ENCODE assay signal across 24 mouse cellular contexts in the genomic region with DNA sequence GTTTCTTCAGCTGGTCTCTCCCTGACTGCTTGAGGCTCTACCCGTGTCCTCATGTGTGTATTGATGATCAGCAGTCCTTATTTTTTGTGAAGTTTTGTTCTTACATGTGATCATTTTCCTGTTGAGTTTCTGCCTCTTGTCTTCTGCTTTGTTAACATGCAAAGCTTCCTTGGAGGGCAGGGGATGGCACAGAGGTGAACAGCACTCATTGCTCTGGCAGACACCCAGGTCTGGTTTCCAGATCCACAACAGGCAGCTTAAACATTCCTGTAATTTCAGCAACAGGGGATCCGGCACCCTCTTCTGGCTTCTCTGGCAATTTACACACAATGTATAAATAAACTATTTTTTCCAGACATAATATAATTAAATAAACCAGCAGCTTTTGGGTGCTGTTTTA.
DNase-seq lines count a peak whose midpoint lies in the region; ATAC-seq and TF ChIP-seq lines count a peak whose summit lies in the region.
"Had no signal": no experiment of that assay in that cellular context is flagged by ENCODE, and none has a peak within 500 bp of the region (broad histone marks: within the 10 kb centered on the region; RNA-seq: fewer than 3 reads in every experiment).

No protein-coding gene starts in this region.

- no peaks in the 10 kb centered on the region for H3K9me3 ChIP-seq in kidney, postnatal 0 days (replicated peaks; ENCODE audit: low read length)
- H3K9me3 ChIP-seq in midbrain, postnatal 0 days (ENCODE audit: low read length), result no peaks in the 10 kb centered on the region
- H3K9me3 ChIP-seq in midbrain, embryonic 13.5 days, result no peaks in the 10 kb centered on the region
- H3K9me3 ChIP-seq in stomach, postnatal 0 days (ENCODE audit: control insufficient read depth, low read length), result no peaks in the 10 kb centered on the region
- H3K9me3 ChIP-seq: embryonic facial prominence, embryonic 15.5 days; forebrain, embryonic 15.5 days; kidney, embryonic 15.5 days; limb, embryonic 15.5 days; stomach, embryonic 15.5 days had no signal

- 0 out of 2 replicates have a peak, but pooled peaks have one; percentile 6 for TF ChIP-seq CTCF in kidney, postnatal 0 days (IDR thresholded peaks at IDR 0.05; ENCODE audit: low read depth)
- TF ChIP-seq CTCF in midbrain, postnatal 0 days (IDR thresholded peaks at IDR 0.05), result peak; percentile 40
- TF ChIP-seq CTCF in stomach, postnatal 0 days (IDR thresholded peaks at IDR 0.05; ENCODE audit: low read depth), result peak; percentile 18; the same call in 1 of the 2 replicates

- H3K4me1 ChIP-seq in kidney, postnatal 0 days (replicated peaks; ENCODE audit: insufficient read depth, low read length), result no peaks in the 10 kb centered on the region
- no peaks in the 10 kb centered on the region for H3K4me1 ChIP-seq in midbrain, postnatal 0 days (ENCODE audit: insufficient read depth, low read length)
- no peaks in the 10 kb centered on the region for H3K4me1 ChIP-seq in midbrain, embryonic 13.5 days (replicated peaks)
- H3K4me1 ChIP-seq in stomach, postnatal 0 days (replicated peaks; ENCODE audit: control insufficient read depth, insufficient read depth), result no peaks in the 10 kb centered on the region
- H3K4me1 ChIP-seq: embryonic facial prominence, embryonic 15.5 days; forebrain, embryonic 15.5 days; kidney, embryonic 15.5 days; limb, embryonic 15.5 days; stomach, embryonic 15.5 days had no signal

- no peaks in the 10 kb centered on the region for H3K36me3 ChIP-seq in kidney, postnatal 0 days (ENCODE audit: insufficient read depth, low read length)
- no peaks in the 10 kb centered on the region for H3K36me3 ChIP-seq in midbrain, postnatal 0 days (ENCODE audit: insufficient read depth, low read length)
- no peaks in the 10 kb centered on the region for H3K36me3 ChIP-seq in midbrain, embryonic 13.5 days
- no peaks in the 10 kb centered on the region for H3K36me3 ChIP-seq in stomach, postnatal 0 days (ENCODE audit: control insufficient read depth, insufficient read depth, low read length)
- H3K36me3 ChIP-seq: embryonic facial prominence, embryonic 15.5 days; forebrain, embryonic 15.5 days; kidney, embryonic 15.5 days; limb, embryonic 15.5 days; stomach, embryonic 15.5 days had no signal

- TF ChIP-seq EP300 in stomach, postnatal 0 days (optimal IDR thresholded peaks at IDR 0.05), result no peak

- ATAC-seq in kidney, postnatal 0 days (replicated peaks; ENCODE audit: low FRiP score, low read depth), result no peak
- no peak for ATAC-seq in midbrain, postnatal 0 days (ENCODE audit: low FRiP score)
- ATAC-seq in midbrain, embryonic 13.5 days, result no peak
- ATAC-seq in stomach, postnatal 0 days (ENCODE audit: low FRiP score, low TSS enrichment), result no peak
- ATAC-seq: forebrain, embryonic 15.5 days; hindbrain, embryonic 16.5 days; intestine, embryonic 16.5 days; midbrain, embryonic 16.5 days had no signal

- no peak overlapping the region for H3K9ac ChIP-seq in kidney, postnatal 0 days (ENCODE audit: low read depth, low read length)
- no peak overlapping the region for H3K9ac ChIP-seq in midbrain, postnatal 0 days (replicated peaks; ENCODE audit: low read length, poor library complexity, severe bottlenecking)
- no peak overlapping the region for H3K9ac ChIP-seq in midbrain, embryonic 13.5 days (replicated peaks)
- no peak overlapping the region for H3K9ac ChIP-seq in stomach, postnatal 0 days (ENCODE audit: low read length)
- H3K9ac ChIP-seq: embryonic facial prominence, embryonic 15.5 days; forebrain, embryonic 15.5 days; kidney, embryonic 15.5 days; limb, embryonic 15.5 days; liver, embryonic 14.5 days; lung, embryonic 14.5 days; stomach, embryonic 15.5 days had no signal

- WGBS in kidney, postnatal 0 days, result 82% methylated on average over 2 of the region's 2 CpGs
- 78% methylated on average over 2 of the region's 2 CpGs for WGBS in midbrain, postnatal 0 days
- 81% methylated on average over 2 of the region's 2 CpGs for WGBS in midbrain, embryonic 13.5 days
- WGBS in stomach, postnatal 0 days, result 61% methylated on average over 2 of the region's 2 CpGs

- H3K4me2 ChIP-seq in kidney, postnatal 0 days (ENCODE audit: low read length), result no peak overlapping the region
- H3K4me2 ChIP-seq in midbrain, postnatal 0 days (ENCODE audit: low read depth, low read length, poor library complexity, severe bottlenecking), result no peak overlapping the region
- H3K4me2 ChIP-seq in midbrain, embryonic 13.5 days (replicated peaks), result no peak overlapping the region
- no peak overlapping the region for H3K4me2 ChIP-seq in stomach, postnatal 0 days (replicated peaks; ENCODE audit: low read depth)
- H3K4me2 ChIP-seq: embryonic facial prominence, embryonic 15.5 days; forebrain, embryonic 15.5 days; heart, embryonic 11.5 days; kidney, embryonic 15.5 days; limb, embryonic 15.5 days; lung, embryonic 14.5 days; stomach, embryonic 15.5 days had no signal

- no peaks in the 10 kb centered on the region for H3K27me3 ChIP-seq in kidney, postnatal 0 days (ENCODE audit: insufficient read depth, low read length)
- H3K27me3 ChIP-seq in midbrain, postnatal 0 days (ENCODE audit: insufficient read depth, low read length), result no peaks in the 10 kb centered on the region
- no peaks in the 10 kb centered on the region for H3K27me3 ChIP-seq in midbrain, embryonic 13.5 days
- no peaks in the 10 kb centered on the region for H3K27me3 ChIP-seq in stomach, postnatal 0 days (ENCODE audit: control insufficient read depth, insufficient read depth, low read length)
- H3K27me3 ChIP-seq: embryonic facial prominence, embryonic 15.5 days; forebrain, embryonic 15.5 days; kidney, embryonic 15.5 days; limb, embryonic 15.5 days; stomach, embryonic 15.5 days had no signal

- no peak overlapping the region for H3K4me3 ChIP-seq in kidney, postnatal 0 days (replicated peaks; ENCODE audit: low read depth, low read length)
- H3K4me3 ChIP-seq in midbrain, postnatal 0 days (ENCODE audit: low read depth, low read length), result no peak overlapping the region
- no peak overlapping the region for H3K4me3 ChIP-seq in midbrain, embryonic 13.5 days (replicated peaks)
- H3K4me3 ChIP-seq in stomach, postnatal 0 days (ENCODE audit: low read depth, low read length), result no peak overlapping the region
- H3K4me3 ChIP-seq: embryonic facial prominence, embryonic 15.5 days; forebrain, embryonic 15.5 days; kidney, embryonic 15.5 days; limb, embryonic 15.5 days; stomach, embryonic 15.5 days had no signal

- no peak for DNase-seq in kidney, postnatal 0 days (ENCODE audit: low spot score)
- no peak for DNase-seq in kidney, adult 18-20 months
- peak; percentile 42 for DNase-seq in midbrain, postnatal 0 days (ENCODE audit: low spot score)
- peak; percentile 20 for DNase-seq in Muller cell, postnatal 12 days (ENCODE audit: inconsistent ontology term)
- DNase-seq in stomach, postnatal 0 days (ENCODE audit: low spot score), result no peak
- no peak for DNase-seq in urinary bladder, adult 2 months (ENCODE audit: low spot score)
- DNase-seq: adrenal gland, postnatal 14 days; cerebellum, adult 11-12 months; gastrocnemius, postnatal 10 days; heart, adult 11 months; thymus, adult 18-20 months; thymus, postnatal 4 days had no signal

- H3K27ac ChIP-seq in kidney, postnatal 0 days, result no peak overlapping the region
- no peak overlapping the region for H3K27ac ChIP-seq in midbrain, postnatal 0 days (ENCODE audit: low read depth, low read length)
- no peak overlapping the region for H3K27ac ChIP-seq in midbrain, embryonic 13.5 days
- no peak overlapping the region for H3K27ac ChIP-seq in stomach, postnatal 0 days (replicated peaks)
- H3K27ac ChIP-seq: embryonic facial prominence, embryonic 15.5 days; forebrain, embryonic 15.5 days; kidney, embryonic 15.5 days; limb, embryonic 15.5 days; liver, embryonic 14.5 days; stomach, embryonic 15.5 days had no signal

Comparison
In these comparisons a context has a peak if more than half of its experiments do, and no peak if none do; other contexts are left out.
1. DNase-seq: peak in midbrain, postnatal 0 days (single experiment) and Muller cell, postnatal 12 days (single experiment); none in kidney, postnatal 0 days (single experiment), kidney, adult 18-20 months (single experiment), stomach, postnatal 0 days (single experiment) and urinary bladder, adult 2 months (single experiment).
2. Peak in every context shown above with its lines, with median percentiles within 50 percentile points of each other: CTCF ChIP-seq.